Mouse (Mus musculus) gastrocnemius, adult 8-10 months (tissue): ENCODE results near the gene C8g. TPM values are rescaled to one million over a fixed set of nuclear protein-coding genes. Genes with fewer than 3 reads are reported as not detected.

ENCODE experiments used
- DNase-seq, 2 experiments: peaks; one replicate each; pipeline ENCODE4 v3.0.0; 2022; ENCODE audit warnings: low spot score in 2 of 2
- total RNA-seq, 4 experiments: library from RNA; stranded (reverse); gene quantifications; 2 replicates each; pipeline ENCODE4 v1.2.4; 2022

The C8g gene
- total RNA-seq, 4 experiments from 2014 or later, result 1.0 to 1.8 (median 1.6) TPM

GRCm38 (mm10) chr2:25500576-25501405 lies 728 bp downstream of the C8g start, which contains the start of gene Fbxw5:
TSS of gene Fbxw5 (plus strand) at chr2:25500750.
- DNase-seq, result peak; percentile 61 to 81

GRCm38 (mm10) chr2:25500071-25500575 lies 1.4 kb downstream of the C8g start:
- DNase-seq, result no peak

GRCm38 (mm10) chr2:25498622-25499478 lies 2.7 kb downstream of the C8g start:
- no peak for DNase-seq

- DNase-seq, result no peak
Measured at GRCm38 (mm10) chr2:25497846-25498575, 3.5 kb downstream of the C8g start.

GRCm38 (mm10) chr2:25496462-25496861 lies 5.1 kb downstream of the C8g start:
- DNase-seq, result no peak

GRCm38 (mm10) chr2:25493476-25493961 lies 8.0 kb downstream of the C8g start, which contains the start of gene Lcn12:
TSS of gene Lcn12 (minus strand) at chr2:25493911.
- DNase-seq, result no peak

- no peak for DNase-seq
Measured at GRCm38 (mm10) chr2:25492988-25493387, 8.5 kb downstream of the C8g start.

- DNase-seq, result no peak
Measured at GRCm38 (mm10) chr2:25488671-25489068, 12.8 kb downstream of the C8g start.

- no peak for DNase-seq
Measured at GRCm38 (mm10) chr2:25487965-25488670, 13.4 kb downstream of the C8g start.

GRCm38 (mm10) chr2:25484901-25485647 lies 16.4 kb downstream of the C8g start:
- DNase-seq, result no peak

- DNase-seq, result no peak
Measured at GRCm38 (mm10) chr2:25482969-25483368, 18.6 kb downstream of the C8g start.

GRCm38 (mm10) chr2:25480541-25480940 lies 21.0 kb downstream of the C8g start:
- DNase-seq, result no peak

- no peak for DNase-seq
Measured at GRCm38 (mm10) chr2:25479551-25480311, 21.8 kb downstream of the C8g start.

GRCm38 (mm10) chr2:25477967-25478675 lies 23.4 kb downstream of the C8g start:
- peak; percentile 55 to 59 for DNase-seq

GRCm38 (mm10) chr2:25477541-25477940 lies 24.0 kb downstream of the C8g start:
- no peak for DNase-seq

- DNase-seq, result no peak
Measured at GRCm38 (mm10) chr2:25472550-25472949, 29.0 kb downstream of the C8g start.

GRCm38 (mm10) chr2:25469969-25470368 lies 31.6 kb downstream of the C8g start, which contains the start of gene Ptgds:
TSS of gene Ptgds (minus strand) at chr2:25470046.
- no peak for DNase-seq
